Mouse (Mus musculus) monocyte, adult 5-6 weeks (primary cell): ENCODE data around the gene Cdhr4. TPM values are rescaled to one million over a fixed set of nuclear protein-coding genes. Genes with fewer than 3 reads are reported as not detected.

Source experiments
- ATAC-seq: fragments of 153-309, 156-312 bp; replicated peaks from 2 replicates; pipeline ENCODE4 v1.8.0; 2017; ENCODE audit warnings: mild to moderate bottlenecking; ENCODE audit not compliant: low TSS enrichment, insufficient number of reproducible peaks, severe bottlenecking, poor library complexity, low FRiP score
- total RNA-seq: library from RNA; stranded (forward); fragments of 200-1000, 200-491, 200-594 nt; gene quantifications from 3 replicates; pipeline ENCODE4 v1.2.3, GENCODE M21; 2017

Gene Cdhr4
- total RNA-seq, 1 experiment from 2014 or later: not detected

DNA sequence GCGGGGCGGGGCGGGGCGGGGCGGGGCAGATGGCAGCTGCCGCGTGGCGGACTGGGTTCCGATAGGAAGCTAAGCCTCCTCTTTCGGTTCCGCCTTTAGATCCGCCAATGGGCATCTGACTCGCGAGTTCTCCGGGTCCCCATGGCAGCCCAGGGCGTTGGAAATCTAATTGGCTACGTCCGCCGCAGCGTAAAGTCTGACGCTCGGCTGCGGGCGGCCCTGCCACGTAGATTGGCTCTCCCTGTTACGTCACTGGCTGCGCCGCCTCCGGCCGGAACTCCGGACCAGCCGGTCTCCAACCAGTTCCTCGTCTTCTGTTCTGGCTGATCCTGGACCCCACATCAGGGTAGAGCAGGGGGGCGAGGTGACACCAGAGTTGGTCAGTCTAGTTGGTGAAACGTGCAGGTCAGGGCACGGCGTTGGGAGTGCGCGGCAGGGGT, 56.7 kb downstream of the Cdhr4 start, which contains the start of gene Gmppb:
TSS of gene Gmppb (plus strand) at position 227 of the 440 bp plus-strand sequence.
- ATAC-seq: peak; percentile 87

Other genes with a start within 250 kb of the Cdhr4 start
- gene Rbm5, start 221.5 kb upstream of the Cdhr4 start, total RNA-seq: 339 to 489 TPM (median 412 TPM) in 3 replicates
- gene Rbm6, start 119.3 kb upstream of the Cdhr4 start, total RNA-seq: 166 to 202 TPM (median 177 TPM) in 3 replicates
- gene Mon1a, start 104.3 kb upstream of the Cdhr4 start, total RNA-seq: 13.0 to 22.8 TPM (median 16.4 TPM) in 3 replicates
- 0.29 to 3.2 TPM (median 1.6 TPM) in 3 replicates for gene Mst1r, start 85.6 kb upstream of the Cdhr4 start, total RNA-seq
- 0.19 TPM in 1 of 3 replicates, not detected in the others for gene Actl11, start 64.0 kb upstream of the Cdhr4 start, total RNA-seq
- not detected in 3 replicates for gene Camkv, start 56.8 kb upstream of the Cdhr4 start, total RNA-seq
- 1.5 to 1.8 TPM (median 1.6 TPM) in 3 replicates for gene Traip, start 42.4 kb upstream of the Cdhr4 start, total RNA-seq
- gene Uba7, start 17.0 kb upstream of the Cdhr4 start, total RNA-seq: 40.1 to 97.0 TPM (median 50.1 TPM) in 3 replicates
- not detected in 3 replicates for gene Gm20661, start 9.4 kb upstream of the Cdhr4 start, total RNA-seq
- gene Inka1, start 6.6 kb upstream of the Cdhr4 start, total RNA-seq: 3.7 to 14.4 TPM (median 10.5 TPM) in 3 replicates
- 1.5 to 2.6 TPM in 2 of 3 replicates, not detected in the other for gene Gm20662, start 3.9 kb downstream of the Cdhr4 start, total RNA-seq
- 47.0 to 167 TPM (median 102 TPM) in 3 replicates for gene Ip6k1, start 10.0 kb downstream of the Cdhr4 start, total RNA-seq
- gene Gmppb, start 56.7 kb downstream of the Cdhr4 start, total RNA-seq: 4.5 to 19.8 TPM (median 15.8 TPM) in 3 replicates
- 2.5 to 3.5 TPM in 2 of 3 replicates, not detected in the other for gene Amigo3, start 60.7 kb downstream of the Cdhr4 start, total RNA-seq
- gene Mst1, start 87.9 kb downstream of the Cdhr4 start, total RNA-seq: not detected in 3 replicates
- 21.5 to 53.5 TPM (median 30.5 TPM) in 3 replicates for gene Rnf123, start 90.8 kb downstream of the Cdhr4 start, total RNA-seq
- gene Apeh, start 102.1 kb downstream of the Cdhr4 start, total RNA-seq: 63.3 to 124 TPM (median 97.2 TPM) in 3 replicates
- under 0.01 to 1.2 TPM in 2 of 3 replicates, not detected in the other for gene Bsn, start 197.9 kb downstream of the Cdhr4 start, total RNA-seq